Mouse (Mus musculus): ENCODE measurements around the gene Cpne8. TPM values are rescaled to one million over a fixed set of nuclear protein-coding genes. Genes with fewer than 3 reads are reported as not detected.
"Not testable (repeated sequence)": the region's sequence is repeated elsewhere in the genome, so short reads cannot be mapped to it uniquely, and the experiment has no call there.

The Cpne8 gene
- total RNA-seq, 4 experiments from 2014 or later: 7.1 to 9.2 (median 8.0) TPM

DNA sequence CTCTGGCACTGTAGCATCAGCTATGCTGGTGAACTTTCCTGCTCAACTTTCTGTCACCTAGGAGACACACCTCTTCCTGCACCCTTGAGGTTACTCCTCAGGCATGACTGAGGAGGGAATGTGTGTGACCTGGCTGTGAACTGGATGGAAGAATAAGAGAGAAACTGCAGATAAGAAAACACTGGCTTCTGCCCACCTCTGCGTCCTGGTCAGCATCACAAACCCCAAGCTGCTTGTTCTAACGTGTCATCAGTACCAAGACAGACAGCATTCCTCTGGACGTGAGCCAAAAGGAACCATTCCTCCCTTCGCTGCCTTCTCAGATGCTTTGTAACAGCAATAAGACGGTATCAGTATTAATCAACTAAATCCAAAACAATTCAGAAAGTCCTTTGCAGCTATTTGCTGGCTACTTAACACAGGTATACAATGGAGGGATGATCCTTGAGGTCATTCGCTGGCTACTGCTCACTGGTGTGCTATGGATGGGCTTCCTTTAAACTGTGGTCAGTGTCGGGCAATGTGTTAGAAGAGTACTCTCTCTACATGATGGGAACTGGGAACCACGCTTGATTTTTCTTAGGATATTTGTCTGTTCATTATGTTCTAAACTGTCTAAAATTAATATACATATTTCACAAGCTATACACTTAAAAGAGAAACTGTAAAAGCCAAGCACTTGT lies 63.0 kb downstream of the Cpne8 start:
- DNase-seq (ENCODE audit: low spot score): no peak

DNA sequence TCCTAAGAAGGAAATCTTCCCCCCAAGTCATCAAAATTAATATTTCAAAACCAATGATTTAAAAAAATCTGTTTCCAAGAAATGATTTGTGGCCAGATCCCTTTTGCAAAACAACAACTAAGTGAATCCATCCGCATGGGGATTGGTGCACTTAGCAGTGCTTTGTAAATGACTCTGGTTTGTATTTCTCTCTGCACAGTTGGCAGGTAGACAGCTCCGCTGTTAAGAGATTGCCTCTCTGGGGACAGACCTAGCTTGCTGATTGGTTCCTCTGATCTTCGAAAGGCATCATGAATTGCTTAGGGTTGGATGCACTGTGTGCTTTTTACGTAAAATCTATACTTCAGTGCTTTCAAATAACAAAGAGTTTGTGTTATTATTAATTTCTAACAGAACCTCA lies 68.5 kb downstream of the Cpne8 start:
- not testable (repeated sequence) for DNase-seq (ENCODE audit: low spot score)

DNA sequence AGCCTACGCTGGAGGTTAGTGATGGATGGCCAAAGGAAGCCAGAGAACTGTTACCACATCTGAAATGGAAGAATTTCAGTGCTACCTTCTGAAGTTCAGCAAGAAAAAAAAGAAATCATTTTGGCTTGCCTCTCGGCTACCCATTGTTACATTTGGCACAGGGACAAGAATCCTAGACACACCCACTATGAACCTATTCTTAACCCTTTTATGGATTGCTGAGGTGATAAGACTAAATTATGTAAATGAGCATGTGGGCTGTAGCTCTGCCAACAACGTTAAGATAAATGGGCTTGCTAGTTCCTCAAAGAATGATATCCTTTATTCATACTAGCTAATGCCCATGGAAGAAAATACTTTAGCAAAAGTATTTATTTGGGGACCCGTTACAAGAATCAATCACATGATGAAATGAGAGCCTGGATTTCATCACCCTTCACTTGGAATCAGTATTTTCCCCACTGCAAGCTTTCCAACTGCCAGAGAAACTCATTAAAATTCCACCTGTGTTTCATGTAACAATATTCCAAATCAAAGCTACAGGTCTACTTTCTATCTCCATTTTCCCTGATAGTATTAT lies 69.3 kb downstream of the Cpne8 start:
- no peak for DNase-seq (ENCODE audit: low spot score)

DNA sequence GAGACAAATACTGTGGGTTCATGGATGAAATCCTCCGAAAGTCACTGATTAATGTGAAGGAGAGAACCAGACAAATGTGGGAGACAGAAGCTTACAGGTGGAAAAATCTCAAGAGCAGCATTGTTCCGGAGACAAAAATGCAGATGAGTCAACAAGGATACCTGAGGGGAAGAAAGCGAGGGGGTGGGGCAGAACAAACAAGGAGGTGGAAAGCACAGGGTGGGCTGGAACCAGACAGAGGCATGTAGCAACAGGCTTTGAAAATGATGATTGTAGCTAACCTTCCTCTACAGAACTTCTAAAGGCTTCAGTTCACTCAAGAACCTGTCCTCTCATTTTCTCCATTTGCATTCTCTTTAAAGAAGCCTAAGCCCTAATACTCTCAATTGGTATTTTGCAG lies 70.9 kb downstream of the Cpne8 start:
- DNase-seq (ENCODE audit: low spot score): no peak

DNA sequence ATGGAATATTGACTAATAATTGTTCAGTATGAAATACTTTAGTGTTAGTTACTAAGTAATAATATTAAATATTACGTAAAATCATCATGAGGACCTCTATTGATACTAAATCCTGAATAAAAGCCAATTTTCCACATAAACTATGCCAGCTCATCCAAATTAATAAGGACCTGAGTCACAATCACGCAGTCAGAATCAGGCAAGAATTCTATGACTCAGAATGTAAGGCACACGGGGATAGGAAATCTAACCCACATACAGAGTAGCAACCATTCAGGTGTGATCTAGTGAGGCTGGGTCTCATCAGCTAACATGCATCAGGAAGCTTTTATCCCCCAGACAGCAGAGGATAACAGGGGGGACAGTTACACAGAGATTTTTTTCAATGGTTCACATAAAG lies 72.1 kb downstream of the Cpne8 start:
- DNase-seq (ENCODE audit: low spot score): no peak

DNA sequence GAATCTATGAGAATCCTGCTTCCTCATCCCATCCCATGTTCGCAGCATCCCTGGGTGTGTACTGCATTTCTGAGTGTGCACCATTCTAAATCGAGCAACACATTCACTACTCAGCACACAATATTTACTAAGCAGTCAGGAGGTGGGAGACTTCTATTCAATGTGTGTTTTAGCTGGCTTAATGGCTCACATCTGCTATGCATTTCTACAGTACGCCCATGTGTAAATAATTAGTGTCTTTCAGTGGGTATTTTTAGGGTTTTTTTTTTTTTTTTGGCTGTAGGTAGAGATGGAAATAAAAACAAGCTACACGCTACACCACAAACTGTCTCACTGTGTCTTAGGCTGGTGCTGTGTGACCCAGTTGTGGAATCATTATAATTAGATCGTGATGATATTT lies 75.6 kb downstream of the Cpne8 start:
- no peak for DNase-seq (ENCODE audit: low spot score)

DNA sequence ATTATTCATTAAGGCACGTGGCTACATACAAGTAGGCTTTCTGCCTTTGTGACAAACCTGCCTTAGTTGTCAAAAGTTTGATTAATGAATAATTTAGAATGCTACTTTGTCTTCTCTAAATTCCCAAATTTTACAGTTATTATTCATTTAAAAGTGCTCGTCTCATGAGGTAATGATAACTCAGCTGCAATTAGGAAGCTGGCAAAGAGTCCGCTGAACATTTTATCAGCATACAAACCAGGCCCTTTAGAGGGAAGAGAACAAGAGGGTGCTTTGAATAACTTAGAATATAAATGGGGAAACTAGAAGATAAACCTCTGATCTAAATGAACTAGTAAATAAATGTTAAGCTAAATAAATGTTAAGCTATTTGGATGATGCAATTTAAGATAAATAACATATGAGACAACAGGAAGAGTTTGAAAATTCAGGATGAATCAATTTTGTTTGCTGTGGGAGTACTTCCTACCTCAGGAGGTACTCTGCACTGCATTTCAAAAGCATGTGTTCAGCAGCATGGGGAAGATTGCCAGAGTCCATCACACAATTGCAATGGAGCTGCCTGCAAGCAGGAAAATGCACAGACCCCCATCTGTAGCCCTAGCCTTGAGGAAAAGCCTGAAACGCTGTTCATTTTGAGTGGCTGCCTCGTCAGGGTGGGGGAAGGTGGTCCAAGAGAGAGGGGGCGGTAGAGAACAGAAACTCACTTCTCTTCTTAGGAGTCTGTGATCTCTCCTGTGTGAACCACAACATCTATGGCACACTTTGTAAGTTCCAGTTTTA lies 81.3 kb downstream of the Cpne8 start:
- DNase-seq (ENCODE audit: low spot score): no peak

DNA sequence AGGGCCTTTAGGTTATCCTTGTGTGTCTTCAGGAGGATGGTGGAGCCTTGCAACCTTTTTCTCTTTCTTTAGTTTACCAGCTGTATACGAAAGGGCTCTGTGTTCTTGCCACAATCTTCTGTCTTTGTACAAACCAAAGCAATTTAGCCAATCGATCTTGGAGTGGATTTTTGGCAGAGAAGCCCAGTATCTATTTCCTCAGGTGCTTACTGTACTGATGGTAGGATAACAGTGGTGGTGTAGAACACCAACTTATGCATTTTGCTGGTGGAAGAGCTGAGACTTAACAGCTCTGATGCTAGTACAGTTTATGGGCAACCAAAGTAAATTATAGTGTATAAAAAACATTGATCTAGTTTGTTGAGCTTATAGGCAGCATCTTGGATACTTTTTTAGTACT lies 83.6 kb downstream of the Cpne8 start:
- DNase-seq (ENCODE audit: low spot score): no peak

DNA sequence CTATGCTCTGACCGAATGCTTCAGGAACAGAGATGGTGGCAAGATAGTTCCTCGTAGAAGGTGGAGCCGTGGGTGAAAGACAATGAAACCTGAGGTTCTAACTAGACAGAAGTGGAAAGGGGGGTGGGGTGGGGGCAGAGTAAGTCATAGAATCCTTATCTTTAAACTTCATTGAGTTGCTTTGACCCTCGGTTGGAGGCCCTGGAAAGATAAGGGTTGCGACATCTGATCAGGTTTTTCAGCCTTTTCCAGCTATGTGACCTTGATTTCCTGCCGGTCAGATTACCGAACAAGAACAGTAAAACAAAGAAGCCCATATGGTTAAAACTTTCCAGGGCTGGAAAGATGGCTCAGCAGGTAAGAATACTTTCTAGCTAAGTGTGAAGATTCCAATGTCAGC lies 89.6 kb downstream of the Cpne8 start:
- no peak for DNase-seq (ENCODE audit: low spot score)

DNA sequence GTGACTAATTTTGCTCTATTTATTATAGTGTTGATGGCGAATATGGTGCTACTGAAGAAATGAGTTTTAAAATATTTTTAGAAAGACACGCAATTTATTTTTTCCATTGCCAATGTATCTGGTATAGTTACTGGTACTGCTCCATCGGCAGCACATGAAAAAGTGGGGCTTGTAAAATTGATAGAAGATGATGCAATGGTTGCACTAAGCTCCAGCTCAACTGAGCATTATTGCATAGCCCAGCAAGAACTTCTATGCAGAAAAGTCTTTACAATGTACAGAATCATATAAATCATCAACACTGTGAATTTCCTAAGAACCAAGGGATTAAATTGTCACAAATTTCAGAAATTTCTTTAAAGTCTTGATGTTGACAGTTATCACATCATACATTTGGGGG lies 101.8 kb downstream of the Cpne8 start:
- no peak for DNase-seq (ENCODE audit: low spot score)

DNA sequence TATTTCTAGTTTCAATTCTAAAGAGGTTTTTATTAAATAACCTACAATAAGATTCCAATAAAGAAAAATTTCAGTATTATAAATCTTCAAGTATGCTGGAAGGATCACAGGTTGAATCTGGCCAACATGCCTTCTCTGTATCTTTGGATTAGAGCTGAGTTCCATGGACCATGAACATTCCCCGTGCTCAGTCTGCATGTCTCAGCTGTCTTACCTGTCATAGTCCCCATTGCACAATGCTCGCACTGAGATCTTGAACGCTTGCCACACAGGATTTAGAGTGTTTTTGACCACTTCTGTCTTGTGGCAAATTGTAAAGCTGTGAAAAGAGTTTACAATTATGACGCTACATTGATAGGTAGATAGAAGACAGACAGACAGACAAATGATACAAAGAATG lies 110.0 kb downstream of the Cpne8 start:
- no peak for DNase-seq (ENCODE audit: low spot score)

DNA sequence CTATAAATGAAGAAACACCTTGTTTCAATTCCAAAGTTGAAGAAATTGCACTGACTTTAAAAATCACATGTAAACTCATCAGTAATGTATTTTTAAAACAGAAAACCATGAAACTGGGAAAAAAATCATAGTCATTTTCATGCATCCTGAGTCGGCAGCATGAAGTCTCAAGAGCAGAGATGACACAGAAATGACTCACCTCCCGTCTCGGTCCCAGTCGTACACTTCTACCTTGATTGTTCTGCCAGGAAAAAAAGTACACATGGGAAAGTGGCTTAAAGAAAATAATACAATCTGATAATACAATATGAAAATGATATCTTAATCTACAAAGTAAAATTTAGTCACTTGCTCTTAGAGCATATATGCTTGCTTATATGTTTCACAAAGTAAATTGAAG lies 111.2 kb downstream of the Cpne8 start:
- no peak for DNase-seq (ENCODE audit: low spot score)

DNA sequence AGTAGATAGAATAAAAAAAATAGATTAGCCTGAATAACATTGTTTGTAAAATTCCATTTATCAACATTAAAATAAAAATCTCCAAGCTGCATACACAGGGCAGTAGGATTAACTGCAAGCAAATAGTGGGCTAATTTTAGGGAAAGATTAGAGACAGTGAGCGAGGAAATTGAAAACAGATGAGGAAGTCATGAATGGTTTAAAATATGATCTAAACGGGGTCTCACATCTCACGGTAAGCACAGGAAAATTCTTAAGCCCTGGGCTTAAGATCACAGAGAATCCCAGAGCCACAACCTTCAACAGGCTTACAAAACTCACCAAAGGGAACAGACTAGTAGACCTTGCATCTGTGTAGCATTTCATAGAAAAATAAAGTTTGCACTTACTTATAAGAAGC lies 115.2 kb downstream of the Cpne8 start:
- DNase-seq (ENCODE audit: low spot score): no peak

DNA sequence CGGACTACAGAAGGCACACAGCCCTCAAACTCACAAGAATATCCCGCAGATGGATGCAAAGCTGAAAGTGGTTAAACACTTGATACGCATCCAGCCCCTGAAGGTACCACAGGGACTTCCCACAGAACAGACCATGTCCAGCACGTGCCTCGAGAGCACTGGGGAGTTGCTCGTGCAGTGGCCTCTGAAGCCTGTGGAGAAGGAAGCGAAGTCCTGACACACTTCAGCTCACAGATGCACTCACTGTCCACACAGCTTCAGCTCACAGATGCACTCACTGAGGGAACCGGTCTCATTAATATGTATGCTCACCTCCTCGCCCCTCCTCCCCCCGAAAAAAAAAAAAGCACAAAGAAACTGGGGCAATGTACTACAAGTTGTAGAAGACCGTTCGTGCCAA lies 117.6 kb downstream of the Cpne8 start:
- DNase-seq (ENCODE audit: low spot score): no peak

DNA sequence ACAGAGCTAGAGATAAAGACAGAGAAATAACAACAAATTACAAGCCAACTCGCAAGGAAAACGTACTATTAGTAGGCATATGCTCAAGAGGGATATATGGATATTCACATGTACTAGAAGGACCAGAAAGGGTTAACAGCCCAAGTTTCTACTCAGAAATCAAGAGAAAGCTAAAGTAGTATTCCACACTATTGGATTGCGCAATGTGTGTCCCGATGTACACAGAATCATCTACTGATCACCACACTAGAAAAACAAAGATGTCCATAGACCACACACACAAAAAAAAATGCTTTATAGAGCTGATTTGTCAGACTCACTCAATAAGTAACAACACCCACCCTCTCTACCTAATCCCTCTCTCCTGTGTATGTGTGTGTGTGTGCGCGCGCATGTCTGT lies 130.6 kb downstream of the Cpne8 start:
- DNase-seq (ENCODE audit: low spot score): no peak

DNA sequence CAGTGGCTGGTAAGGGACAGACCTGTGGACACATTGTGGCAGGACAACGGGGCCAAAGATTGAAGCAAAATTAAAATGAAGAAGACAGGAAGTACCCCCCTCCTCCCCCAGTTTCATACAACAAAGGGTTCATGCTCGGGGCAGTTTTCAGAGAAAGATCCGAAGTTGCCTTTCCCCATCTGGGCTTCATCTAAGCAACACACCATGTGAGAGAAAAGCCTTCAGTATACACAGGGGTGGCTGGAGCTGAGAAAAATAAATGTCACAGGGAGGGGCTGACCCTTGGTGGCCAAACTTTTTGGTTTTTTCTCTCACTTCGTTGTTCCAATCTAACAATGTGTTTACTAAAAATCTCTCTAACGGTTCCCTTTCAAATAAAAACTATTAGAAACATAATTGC lies 135.8 kb downstream of the Cpne8 start:
- DNase-seq (ENCODE audit: low spot score): no peak

DNA sequence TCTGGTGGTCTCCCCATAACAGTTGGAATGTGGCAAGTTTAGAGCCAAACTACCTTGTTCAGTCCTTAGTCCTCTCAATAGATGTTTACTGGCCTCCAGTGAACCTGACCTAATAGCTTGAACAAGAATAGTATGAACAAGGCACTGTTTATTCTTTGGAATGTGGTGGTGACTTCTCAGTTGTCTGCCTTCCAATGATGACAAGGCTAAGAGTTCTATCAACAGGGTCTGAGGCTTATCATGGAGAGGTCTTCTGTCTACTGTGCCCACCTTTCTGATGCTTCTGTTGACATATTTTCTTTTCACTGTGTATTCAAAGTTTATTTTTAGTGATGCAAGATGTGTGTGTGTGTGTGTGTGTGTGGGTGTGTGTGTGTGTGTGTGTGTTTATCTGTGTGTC lies 137.1 kb downstream of the Cpne8 start:
- DNase-seq (ENCODE audit: low spot score): no peak

DNA sequence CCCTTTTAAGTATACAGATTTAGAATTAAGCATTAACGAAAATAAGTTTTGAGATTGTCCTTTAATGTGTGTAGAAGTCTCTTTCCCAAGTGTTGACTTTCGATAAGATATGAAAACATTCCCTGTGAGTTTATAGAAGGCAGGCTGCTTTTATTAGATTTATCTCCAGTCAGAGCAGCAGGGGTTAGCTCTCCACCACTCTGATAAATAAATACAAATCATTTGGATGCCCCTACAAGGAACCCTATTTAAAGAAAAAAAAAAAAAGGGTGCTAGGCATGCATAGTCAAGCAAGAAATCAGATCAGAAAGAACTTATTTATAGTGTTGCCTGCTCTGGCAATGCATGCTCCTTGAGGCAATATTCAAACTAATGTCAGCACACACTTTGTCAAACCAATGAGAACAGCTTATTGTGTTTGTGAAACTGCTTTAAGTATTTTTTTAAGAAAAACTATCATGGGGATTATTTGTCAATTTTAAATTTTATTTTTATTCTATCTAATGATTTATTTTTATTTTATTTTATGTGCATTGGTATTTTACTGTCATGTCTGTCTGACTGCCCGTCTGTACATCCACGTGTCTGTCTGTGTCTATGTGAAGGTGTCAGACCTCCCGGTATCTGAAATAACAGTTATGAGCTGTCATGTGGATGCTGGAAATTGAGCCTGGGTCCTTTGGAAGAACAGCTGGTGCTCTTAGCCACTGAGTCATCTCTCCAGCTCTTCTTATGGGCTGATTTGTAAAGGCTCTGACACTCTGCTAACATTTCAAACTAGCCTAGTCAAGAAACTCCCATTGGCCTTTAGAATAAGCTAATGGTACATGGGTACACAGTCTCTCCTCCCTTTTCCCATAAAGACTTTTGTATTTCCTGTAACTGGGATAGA lies 142.7 kb downstream of the Cpne8 start:
- DNase-seq (ENCODE audit: low spot score): no peak

DNA sequence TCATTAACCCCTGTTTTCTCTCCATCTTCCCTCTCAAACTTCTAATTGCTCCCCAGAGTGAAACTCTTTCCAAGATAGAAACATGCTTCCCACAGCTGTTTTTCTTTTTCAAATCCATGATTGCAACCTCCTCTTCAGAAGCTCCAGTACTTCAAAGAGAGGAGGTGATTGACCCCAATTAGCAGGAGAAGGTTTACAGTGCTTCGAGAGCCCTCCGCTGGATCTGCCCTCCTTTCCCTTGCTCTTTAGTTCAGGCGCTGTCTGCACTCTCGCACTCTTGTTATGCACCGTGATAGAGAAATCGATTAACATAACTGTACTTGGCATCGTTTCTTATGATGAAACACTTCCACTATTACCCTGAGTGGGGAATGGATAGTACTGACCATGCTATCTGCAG lies 143.5 kb downstream of the Cpne8 start:
- no peak for DNase-seq (ENCODE audit: low spot score)

DNA sequence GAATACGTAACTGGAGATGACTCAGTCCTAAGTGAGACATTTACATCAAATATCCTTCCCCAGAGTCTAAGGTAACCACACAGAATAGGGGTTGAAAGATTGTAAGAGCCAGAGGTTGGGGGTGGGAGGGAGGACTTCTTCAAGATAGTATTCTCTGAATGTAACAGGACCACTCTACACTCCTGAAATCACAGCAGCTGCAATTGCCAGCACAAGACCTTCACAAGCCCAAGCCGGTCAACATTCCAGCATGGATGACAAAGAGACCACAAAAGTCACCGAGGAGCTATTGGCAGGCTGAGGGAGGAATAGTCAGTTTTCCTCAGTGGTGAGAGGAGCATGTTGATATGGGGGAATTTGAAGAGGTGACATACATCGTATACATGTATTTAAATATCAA lies 166.5 kb downstream of the Cpne8 start:
- no peak for DNase-seq (ENCODE audit: low spot score)

DNA sequence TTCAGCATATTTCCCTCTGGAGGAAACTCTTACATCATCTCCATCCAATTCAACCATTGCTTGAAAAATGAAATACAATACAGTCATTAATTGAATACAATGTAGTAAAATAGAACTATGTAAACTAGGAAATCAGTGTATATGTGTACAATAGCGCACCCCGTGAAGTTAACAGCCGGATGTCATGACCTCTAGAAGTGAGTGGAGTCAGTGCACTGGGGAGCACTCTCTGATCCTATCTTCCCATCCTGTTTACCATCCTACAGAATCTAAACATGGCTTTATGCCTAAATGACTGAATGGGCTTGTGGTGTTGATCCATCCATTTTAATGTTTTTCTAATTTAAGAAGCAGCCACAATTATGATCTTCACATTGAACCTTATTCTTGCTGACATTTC lies 182.2 kb downstream of the Cpne8 start:
- no peak for DNase-seq (ENCODE audit: low spot score)

DNA sequence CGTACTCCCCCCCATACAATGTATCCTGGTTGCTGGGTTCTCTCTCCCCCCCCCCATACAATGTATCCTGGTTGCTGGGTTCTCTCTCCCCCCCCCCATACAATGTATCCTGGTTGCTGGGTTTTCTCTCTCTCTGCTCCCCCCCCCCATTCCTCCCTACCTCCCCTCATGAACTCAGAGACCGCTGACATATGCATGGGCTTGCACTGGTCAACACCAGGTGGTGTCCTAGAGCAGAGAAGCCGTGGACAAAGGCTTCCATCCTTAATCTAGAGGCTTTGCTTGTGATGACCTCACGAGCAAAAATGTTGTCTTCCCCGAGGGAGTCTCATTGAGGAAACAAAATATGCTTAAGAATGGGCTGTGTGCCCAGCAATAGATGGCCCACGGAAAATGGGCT lies 187.7 kb downstream of the Cpne8 start:
- no peak for DNase-seq (ENCODE audit: low spot score)

All from heart, adult 8-10 months (tissue).